Mouse (Mus musculus) R1 (cell line): ENCODE data around the gene Armc9.
A peak's percentile ranks its signal among the peaks of the same experiment; 100 is the strongest.

Experiments used
- DNase-seq: peaks from one replicate; pipeline ENCODE4 v3.0.0-alpha.2; 2018; ENCODE audit warnings: low read depth, low spot score

Gene Armc9

DNA sequence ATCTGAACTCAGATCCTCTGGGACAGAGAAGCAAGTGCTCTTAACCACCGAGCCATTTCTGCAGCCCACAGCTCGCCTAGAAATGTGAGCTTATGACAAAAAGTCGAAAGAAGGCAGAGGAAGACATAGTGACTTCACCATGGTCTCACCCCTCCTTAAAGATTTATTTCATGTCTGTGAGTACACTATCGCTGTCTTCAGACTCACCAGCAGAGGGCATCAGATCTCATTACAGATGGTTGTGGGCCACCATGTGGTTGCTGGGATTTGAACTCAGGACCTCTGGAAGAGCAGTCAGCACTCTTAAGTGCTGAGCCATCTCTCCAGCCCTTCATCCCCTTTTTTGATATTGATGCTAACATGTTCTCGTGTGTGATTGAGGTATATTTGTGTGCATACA lies 20.0 kb downstream of the Armc9 start:
- DNase-seq: no peak

DNA sequence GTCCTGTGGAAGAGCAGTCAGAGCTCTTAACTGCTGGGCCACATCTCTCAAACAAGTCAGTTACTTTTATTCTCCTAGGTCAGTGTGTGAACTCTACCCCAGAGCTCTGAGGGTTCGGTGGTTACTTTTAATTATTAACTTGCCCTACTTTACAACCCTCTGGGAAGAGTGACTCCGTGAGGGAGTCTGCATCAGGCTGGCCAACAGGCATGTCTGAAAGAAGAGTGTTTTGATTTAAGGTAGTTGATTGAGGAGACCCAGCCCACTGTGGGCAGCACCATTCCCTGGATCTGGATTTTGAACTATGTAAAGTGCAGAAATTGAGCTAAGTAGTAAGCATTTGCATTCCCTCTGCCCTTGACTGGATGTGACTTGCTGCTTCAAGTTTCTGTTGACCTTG lies 21.5 kb downstream of the Armc9 start:
- DNase-seq: no peak

DNA sequence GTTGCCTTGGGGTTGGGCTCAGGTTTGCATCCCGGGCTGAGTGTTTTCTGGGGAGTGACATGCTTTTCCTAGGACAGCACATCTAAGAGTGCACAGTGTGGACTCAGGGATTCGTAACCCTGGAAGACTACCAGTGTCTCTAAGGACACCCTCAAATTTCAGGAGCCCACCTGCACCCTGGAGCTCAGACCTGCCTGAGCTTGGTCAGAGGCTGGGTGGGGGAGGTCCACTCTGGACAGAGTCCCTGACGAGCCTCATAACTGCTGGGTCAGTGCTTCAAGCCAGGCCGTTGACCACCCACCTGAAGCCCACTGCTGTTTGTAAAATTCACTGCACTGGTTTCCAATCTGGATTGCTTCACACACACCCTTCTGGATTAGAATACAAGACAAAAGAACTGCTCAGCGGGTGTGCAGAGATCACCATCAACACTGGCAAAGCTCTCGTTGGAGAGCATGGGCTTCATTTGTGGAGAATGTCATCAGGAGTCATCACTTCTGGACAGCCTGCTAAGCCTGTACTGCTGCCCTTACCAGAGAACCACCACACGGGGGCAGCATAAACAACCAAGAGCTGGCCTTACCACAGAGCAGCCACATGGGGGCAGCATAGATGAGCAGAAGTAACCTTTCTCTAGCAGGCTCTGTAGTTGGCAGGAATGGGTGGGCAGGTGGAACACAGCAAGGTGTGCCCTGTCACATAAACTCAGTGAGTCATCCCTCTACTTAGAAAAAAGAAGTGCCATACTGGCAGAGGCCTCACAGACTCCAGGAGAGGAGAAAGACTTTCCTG lies 24.1 kb downstream of the Armc9 start:
- peak; percentile 89 for DNase-seq

DNA sequence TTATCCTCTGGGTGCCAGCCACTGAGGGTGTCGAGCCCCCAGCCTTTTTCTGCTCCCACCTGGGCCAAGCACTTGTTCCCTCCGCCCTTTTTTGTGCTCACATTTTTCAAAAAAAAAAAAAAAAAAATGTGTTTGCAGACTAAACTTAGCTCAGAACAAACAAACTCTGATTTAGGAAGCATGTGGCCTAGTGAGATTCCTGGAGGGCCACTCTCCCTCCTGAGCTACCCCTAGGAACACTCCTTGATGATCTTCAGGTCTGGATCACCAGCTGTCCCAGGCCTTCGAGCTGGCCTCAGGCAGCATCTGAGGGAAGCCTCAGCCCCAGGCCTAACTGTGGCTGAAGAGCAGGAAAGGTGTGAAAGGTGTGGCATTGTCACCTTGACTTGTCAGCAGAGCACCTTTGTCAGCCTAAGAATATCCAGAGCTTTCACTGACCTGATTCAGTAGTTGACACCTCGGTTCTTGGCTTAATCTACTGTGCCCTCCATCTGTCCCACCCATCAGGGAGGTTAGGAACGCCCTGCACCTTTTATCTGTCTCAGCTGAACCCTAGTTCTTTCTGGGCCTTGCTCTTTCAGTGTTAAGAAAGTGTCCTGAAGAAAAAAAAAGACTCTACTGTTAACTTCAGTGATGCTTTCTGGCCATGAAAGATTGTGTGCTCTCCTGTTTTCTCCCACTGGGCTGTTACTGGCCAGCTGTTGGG lies 27.6 kb downstream of the Armc9 start:
- DNase-seq: no peak

DNA sequence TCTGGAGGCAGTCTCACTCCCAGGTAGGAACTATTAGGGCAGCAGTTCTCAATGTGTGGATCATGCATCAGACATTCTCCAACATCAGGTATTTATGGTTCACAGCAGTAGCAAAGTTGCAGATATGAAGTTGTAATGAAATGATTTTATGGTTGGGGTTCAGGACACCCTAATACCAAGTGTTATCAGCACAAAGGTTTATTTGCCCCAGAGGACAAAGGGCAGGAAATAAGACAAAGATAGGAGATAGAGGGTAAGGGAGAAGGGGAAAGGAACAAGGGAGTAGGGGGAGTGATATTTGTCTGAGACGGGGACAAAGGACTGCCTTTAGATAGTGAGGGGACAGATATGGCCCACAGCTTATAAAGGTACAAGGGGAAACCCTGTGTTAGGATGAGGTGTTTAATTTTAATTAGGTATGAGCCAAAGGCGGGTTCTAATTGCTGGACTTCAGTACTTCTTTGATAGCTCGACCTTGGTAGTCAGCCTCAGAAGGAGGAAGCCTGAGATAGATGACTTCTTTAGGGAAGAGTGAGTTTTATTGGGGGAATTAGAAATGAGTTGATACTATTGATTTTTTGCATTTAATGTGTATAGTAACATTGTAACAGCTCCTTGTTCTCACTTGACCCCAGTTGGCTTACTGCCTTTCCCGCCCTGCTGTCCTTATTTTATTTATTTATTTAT lies 29.1 kb downstream of the Armc9 start:
- DNase-seq: no peak

DNA sequence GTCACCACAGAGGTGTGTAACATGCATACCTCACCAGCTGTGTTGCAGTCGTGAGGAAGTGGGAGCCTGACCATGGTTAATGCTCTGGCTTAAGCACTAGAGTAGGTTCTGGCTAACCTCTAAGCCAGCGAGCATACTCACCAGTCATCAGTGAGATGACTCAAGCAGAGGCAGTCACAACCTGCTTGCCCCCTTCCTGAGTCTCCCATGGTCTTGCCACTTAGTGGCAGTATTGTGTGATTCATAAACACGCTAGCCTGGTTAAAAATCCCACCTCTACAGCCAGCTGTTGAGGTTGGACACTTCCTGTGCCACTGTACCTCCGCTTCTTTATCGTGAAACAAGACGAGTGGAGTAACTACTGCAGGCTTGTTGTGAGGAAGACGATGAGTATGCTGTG lies 32.2 kb downstream of the Armc9 start:
- peak; percentile 18 for DNase-seq

DNA sequence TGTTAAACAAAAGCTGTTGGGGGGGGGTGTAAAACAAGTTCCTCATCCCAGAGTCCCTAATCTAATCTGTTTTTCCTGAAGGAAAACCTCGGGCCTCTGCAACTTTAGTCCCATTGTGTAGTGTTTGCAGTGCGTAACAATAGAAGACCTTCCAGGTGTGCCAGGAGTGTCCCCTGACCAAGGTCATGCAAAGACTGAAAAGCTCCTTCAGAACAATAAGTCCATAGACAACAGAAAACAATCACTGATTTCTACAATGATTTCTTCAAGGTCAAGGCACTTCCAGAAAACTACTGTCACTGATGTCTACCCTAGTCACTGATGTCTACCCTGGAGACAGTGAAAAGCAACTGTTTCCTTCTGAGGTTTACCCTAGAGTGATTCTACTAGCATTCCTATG lies 33.3 kb downstream of the Armc9 start:
- peak; percentile 92 for DNase-seq

DNA sequence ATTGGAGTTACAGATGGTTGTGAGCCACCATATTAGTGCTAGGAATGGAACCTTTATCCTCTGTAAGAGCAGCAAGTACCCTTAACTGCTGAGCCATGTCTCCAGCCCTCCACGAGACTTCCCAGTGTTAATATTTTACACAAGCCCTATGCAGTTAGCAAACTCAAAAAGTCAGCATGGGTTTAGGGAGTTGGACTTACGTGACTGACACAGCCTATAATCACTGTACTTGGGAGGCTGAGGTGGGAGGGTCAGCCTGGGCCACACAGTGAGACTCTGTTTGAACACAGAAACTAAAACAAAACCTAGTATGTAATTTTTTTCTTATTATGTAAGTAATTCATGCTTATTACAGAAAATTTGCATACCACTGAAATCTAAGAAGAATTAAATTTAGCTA lies 33.7 kb downstream of the Armc9 start:
- no peak for DNase-seq

DNA sequence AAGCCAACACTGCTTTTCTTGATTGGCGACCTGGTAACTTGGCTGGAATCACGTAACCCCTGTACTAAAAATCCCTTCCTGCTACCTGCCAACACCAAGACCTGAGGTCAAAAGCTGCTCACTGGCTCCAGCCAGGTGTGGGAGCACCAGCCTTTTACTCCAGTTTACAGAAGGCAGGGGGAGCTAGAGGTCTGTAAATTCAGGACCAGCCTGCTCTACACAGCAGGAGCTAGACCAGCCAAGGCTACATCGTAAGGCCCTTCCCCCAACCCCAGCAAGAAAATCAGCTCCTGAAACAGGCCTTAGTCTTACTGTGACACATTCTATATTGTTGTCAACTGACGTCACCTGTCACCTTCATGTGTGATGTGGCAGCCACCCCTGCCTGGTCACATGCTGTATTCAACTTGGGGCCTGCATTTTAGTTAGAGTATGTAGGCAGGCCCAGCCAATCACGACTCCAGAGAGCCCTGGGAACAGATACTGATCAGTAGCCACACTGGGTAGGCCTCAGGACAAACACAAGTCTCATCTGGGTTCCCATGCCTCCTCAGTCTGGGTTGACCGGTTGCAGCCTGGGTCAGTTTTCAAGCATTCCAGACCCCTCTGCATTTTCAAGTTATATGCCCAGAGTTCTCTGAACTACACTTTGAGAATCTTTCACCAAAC lies 34.6 kb downstream of the Armc9 start:
- peak; percentile 92 for DNase-seq

DNA sequence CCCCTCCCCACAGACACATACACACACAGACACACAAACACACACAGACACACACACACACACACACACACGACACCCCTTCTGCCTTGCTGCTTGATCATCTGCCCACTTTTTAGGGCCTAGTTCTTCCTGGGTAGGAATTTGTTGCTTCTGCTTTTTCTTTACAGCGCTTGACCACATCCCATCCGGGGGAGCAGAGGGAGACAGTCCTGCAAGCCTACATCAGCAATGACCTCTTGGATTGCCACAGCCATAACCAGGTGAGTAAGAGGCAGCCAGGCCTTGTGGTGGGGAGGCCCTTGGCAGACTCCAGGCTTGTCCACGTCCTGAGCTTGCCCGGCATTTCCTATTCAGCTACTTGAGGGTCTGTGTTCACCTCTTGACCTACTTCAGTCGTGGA lies 36.3 kb downstream of the Armc9 start:
- DNase-seq: no peak

DNA sequence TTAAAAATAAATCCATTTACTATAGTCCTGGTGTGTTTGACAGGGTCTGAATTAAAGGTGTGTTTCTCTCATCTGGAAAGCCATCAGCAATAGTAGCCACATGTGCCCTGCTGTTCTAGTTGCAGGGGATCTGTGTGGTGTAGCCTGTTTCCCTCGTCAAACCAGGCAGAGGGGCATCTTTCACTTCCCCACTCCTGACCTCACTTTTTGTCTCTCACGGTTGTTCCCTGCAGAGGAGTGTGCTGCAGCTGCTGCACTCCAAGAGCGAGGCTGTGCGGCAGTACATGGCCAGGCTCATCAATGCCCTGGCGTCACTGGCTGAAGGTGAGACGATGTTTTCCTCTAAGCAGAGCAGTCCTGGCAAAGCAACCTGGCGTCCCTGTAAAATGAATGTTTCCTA lies 39.5 kb downstream of the Armc9 start:
- no peak for DNase-seq

DNA sequence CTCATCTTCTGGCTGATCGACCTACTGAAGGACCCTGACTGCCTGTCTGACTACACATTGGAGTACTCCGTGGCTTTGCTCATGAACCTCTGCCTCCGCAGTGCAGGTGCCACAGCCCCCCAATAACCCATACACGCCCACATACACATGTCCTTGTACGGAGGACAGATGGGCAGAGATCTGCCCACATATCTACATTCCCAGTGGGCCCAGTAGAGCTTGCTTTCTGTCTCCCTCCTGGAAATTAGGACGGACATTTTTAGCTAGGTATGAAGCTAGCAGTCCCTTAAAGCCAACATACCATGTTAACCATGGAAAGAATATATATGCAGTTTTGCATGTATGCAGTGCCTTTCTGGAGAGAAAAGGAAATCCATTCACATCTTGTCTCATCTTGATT lies 43.7 kb downstream of the Armc9 start:
- DNase-seq: no peak

DNA sequence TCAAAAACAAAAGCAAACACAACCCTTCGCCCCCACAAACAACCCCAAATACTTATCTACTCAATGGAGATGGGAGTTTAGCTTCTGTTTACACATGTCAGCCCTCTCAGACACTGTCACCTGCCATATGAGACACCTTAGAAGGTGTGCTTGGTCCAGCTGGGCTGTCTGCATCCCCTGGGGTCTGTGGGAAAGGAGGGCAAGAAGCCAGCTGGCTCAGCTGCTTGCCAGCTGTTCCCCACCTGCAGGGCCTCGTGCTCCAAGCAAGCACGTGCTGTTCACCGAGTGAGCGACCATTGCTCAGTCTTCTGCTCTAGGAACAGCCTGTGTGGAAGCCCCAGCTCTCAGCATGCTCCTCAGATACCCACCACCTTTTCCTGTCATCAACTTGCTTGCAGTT lies 44.4 kb downstream of the Armc9 start:
- DNase-seq: no peak

DNA sequence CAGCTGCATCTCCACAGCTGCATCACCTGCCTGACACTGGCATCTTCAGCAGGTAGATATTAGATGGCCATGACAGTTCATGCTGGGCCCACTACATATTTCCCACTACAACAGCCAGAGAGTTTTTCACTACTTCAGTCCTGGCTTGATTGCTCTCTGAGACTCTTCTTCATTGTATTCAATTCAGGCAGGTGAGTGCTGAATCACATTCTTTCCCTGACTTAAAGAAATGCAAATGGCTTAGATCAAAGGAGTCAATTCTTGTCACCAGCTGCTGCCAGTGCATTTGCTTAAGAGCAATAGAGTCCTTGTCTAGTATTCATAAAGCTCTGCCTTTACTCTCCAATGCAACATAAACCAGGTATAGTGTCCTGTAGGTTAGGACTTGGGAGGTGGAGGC lies 46.7 kb downstream of the Armc9 start:
- DNase-seq: peak; percentile 69

DNA sequence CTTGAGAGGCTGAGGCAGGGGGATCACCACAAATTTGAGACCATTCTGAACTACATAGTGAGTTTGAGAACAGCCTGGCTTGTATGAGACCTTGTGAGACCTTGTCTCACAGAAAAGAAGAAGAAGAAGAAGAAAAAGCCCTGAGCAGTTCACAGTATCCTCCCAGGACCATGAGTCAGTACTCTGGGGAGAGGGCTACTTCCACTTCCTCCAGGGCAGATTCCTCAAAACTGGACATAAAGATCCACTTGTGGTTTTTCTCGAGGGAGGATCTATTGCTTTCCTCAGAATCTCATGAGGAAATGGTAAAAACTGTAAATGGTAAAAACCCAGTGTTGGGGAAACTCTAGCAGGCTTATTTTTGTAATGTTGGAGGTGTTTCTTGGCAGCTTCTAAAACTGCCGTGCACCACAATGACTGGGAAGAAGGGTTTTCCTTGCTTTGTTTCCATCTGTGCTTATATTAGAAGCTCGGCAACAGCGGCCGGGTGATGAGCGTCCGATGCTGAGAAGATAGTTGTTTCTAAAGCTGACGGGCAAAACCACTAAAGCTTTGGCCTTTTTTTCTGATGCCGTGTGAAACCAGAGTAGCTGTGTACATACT lies 48.1 kb downstream of the Armc9 start:
- no peak for DNase-seq

DNA sequence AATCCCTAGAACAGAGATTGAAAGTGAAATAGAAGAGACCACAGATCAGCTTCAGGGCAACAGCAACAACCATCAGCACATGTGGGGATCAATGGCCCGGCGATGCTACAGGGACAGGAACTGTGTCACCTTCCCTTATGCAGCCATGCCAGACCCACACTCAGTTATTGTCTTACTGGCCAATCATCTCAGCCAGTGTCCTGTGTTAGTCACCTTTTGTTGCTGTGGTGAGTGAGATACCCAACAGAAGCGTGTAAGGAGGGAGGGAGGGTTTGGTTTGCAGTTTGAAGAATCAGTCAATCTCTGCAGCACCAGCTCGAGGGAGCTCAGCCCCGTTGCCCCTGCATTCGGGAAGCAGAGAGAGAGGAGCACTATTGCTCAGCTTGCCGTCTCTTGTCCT lies 56.1 kb downstream of the Armc9 start:
- no peak for DNase-seq

DNA sequence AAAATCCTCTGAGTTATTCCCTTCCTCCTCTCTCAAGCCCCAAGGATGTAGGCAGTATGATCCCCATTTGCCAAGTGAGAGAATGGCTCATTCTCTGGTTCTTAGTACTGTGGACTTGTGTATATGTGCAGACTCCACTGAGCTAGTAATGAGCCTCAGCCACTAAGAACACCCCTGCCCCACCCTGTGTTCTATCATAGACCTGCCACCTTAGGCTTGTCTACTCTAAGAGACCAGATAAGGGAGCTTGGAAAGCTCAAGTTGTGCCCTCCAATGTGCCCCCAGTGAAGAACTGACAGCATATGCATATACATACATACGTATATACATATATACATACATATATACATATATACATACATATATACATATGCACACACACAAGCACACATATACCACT lies 56.9 kb downstream of the Armc9 start:
- no peak for DNase-seq

DNA sequence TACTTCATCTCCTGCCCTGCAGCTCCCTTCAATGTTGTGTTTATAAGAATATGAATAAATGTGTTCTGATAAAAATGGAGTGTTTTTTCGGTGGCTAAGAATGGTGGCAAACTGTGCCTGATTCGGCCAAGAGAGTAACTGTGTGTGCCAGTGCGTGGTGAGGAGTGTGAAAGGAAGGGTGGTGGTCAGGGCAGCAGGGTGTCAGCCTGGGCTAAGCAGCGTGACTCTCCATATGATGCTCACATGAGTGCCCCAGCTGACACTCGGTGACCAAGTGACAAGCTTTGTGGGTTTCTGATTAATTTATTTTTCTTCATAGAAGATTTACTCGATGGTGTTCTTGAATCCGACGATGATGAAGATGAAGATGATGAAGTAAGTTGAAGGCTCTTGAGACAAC lies 58.2 kb downstream of the Armc9 start:
- DNase-seq: no peak

DNA sequence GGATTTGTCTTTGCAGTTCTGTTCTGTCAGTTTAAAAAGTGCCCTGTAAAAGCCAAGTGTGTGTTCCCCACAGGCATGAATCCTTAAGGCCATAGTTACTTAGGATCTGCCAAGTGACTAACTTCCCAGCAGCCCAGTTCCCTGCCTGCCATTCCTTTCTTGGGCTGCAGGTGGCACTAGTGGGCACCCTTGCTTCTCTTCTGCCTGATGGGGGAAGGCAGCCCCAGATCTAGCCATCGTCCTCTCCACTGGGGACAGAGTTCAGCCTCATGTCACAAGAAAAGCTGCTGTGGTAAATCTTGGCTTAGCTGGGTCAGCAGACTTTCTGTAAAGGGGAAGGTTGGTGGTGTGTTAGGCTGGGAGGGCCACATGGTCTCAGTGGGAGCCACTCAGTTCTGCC lies 59.6 kb downstream of the Armc9 start:
- DNase-seq: peak; percentile 83

DNA sequence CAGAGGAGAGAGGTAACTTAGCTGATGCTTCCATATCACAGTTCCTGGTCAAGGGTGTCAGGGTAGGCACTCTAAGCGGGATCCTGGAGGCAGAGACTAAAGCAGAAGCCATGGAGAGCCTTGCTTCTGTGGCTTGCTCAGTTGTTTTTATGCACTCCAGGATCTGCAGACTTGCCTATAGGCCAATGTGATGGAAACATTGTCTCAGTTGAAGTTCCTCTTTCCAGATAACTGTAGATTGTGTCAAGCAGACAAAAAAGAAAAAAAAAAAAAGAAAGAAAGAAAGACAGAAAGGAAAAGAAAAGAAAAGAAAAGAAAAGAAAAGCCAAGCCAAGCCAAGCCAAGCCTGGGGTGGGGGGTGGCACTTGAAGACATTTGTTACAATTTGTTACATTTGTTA lies 60.7 kb downstream of the Armc9 start:
- no peak for DNase-seq

DNA sequence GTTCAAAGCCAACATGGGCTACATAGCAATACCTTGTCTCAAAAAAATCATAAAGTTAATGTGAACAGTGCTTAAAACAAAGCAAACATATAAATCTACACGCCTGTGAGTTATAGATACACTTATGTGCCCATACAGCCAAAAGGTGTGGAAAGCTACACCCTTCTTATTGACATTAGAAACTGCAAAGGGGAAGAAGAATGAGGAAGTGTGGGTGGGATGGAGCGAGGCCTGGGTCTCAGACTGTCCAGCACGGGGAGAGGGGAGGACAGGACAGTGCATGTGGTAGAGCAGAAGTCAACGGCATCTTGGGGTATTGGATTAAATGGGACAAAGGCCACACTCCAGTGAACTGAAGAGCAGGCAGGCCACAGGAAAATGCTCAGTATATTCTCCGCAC lies 61.8 kb downstream of the Armc9 start:
- DNase-seq: no peak

DNA sequence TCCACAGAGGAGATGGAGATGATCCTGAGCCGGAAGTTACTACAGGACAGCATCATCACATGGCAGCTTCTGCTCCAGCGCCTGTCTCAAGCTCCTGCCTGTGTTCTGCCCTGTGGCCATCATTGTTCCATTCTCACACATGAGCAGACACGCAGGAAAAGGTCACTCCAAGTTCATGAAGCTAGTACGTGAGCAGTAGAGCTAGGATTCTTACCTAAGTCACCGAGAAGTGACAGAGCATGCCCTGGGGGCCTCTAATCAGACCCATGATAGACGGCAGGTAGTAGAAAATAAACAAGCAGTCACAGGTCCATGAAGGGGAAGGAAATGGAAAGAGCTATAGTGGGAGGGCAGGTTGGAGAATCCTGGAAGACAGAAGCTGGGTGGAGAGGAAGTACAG lies 63.4 kb downstream of the Armc9 start:
- DNase-seq: no peak
